Mouse (Mus musculus): ENCODE results near the gene Man1b1.

Gene Man1b1

GRCm38 (mm10) chr2:25332286-25333160 is at the start of gene Man1b1:
TSS of gene Man1b1 (plus strand) at chr2:25332338.
- DNase-seq (ENCODE audit: low spot score), result peak; percentile 99

- DNase-seq (ENCODE audit: low spot score), result no peak
These were observed 46.6 kb upstream of the Man1b1 start for GRCm38 (mm10) chr2:25285551-25285950.

GRCm38 (mm10) chr2:25286314-25286713 is 45.8 kb upstream of the Man1b1 start:
- no peak for DNase-seq (ENCODE audit: low spot score)

GRCm38 (mm10) chr2:25286837-25287636 is 45.1 kb upstream of the Man1b1 start:
- DNase-seq (ENCODE audit: low spot score), result peak; percentile 59

GRCm38 (mm10) chr2:25287927-25288649 is 44.0 kb upstream of the Man1b1 start, which contains the start of gene Tmem210:
TSS of gene Tmem210 (plus strand) at chr2:25288145.
- DNase-seq (ENCODE audit: low spot score), result no peak

- no peak for DNase-seq (ENCODE audit: low spot score)
These were observed 43.3 kb upstream of the Man1b1 start for GRCm38 (mm10) chr2:25288734-25289345.

- no peak for DNase-seq (ENCODE audit: low spot score)
These were observed 42.5 kb upstream of the Man1b1 start, which contains the start of gene Lrrc26 for GRCm38 (mm10) chr2:25289651-25290050. TSS of gene Lrrc26 (plus strand) at chr2:25289915.

GRCm38 (mm10) chr2:25290101-25290815 is 41.9 kb upstream of the Man1b1 start:
- no peak for DNase-seq (ENCODE audit: low spot score)

GRCm38 (mm10) chr2:25290816-25291130 is 41.4 kb upstream of the Man1b1 start:
- no peak for DNase-seq (ENCODE audit: low spot score)

- DNase-seq (ENCODE audit: low spot score), result no peak
These were observed 40.7 kb upstream of the Man1b1 start for GRCm38 (mm10) chr2:25291184-25292053.

GRCm38 (mm10) chr2:25292054-25292544 is 40.0 kb upstream of the Man1b1 start:
- no peak for DNase-seq (ENCODE audit: low spot score)

- DNase-seq (ENCODE audit: low spot score), result peak; percentile 89
These were observed 39.3 kb upstream of the Man1b1 start for GRCm38 (mm10) chr2:25292856-25293255.

- no peak for DNase-seq (ENCODE audit: low spot score)
These were observed 38.4 kb upstream of the Man1b1 start for GRCm38 (mm10) chr2:25293706-25294105.

- DNase-seq (ENCODE audit: low spot score), result no peak
These were observed 35.0 kb upstream of the Man1b1 start for GRCm38 (mm10) chr2:25297093-25297492.

- DNase-seq (ENCODE audit: low spot score), result no peak
These were observed 34.1 kb upstream of the Man1b1 start for GRCm38 (mm10) chr2:25298046-25298445.

GRCm38 (mm10) chr2:25303452-25303851 is 28.7 kb upstream of the Man1b1 start:
- no peak for DNase-seq (ENCODE audit: low spot score)

- DNase-seq (ENCODE audit: low spot score), result no peak
These were observed 28.0 kb upstream of the Man1b1 start for GRCm38 (mm10) chr2:25303931-25304656.

- no peak for DNase-seq (ENCODE audit: low spot score)
These were observed 27.2 kb upstream of the Man1b1 start for GRCm38 (mm10) chr2:25304657-25305541.

All from urinary bladder, postnatal 25 days (tissue).